Comparison of ENCODE assay signal across 28 mouse cellular contexts in genomic region chr9:45205143-45205542, GRCm38 (mm10). TPM values are rescaled to one million over a fixed set of nuclear protein-coding genes. Genes with fewer than 3 reads are reported as not detected.
DNase-seq lines count a peak whose midpoint lies in the region; ATAC-seq and TF ChIP-seq lines count a peak whose summit lies in the region.
"Had no signal": no experiment of that assay in that cellular context is flagged by ENCODE, and none has a peak within 500 bp of the region (broad histone marks: within the 10 kb centered on the region; RNA-seq: fewer than 3 reads in every experiment).

No protein-coding gene starts in this region.

- H3K27ac ChIP-seq in intestine, postnatal 0 days (ENCODE audit: low read depth, low read length): peak overlapping the region; percentile 46; the same call in 1 of the 2 replicates
- no peak overlapping the region for H3K27ac ChIP-seq in intestine, embryonic 16.5 days (ENCODE audit: low read length)
- H3K27ac ChIP-seq in kidney, adult 2 months (ENCODE audit: insufficient read depth, low read depth, low read length): peak overlapping the region; percentile 92
- H3K27ac ChIP-seq in kidney, postnatal 0 days: no peak overlapping the region
- H3K27ac ChIP-seq in limb, embryonic 10.5 days: 0 out of 2 replicates have a peak overlapping the region, but pooled peaks have one; percentile 14
- H3K27ac ChIP-seq in liver, embryonic 11.5 days (ENCODE audit: low read depth, low read length): no peak overlapping the region
- H3K27ac ChIP-seq: hindbrain, embryonic 13.5 days; limb, embryonic 15.5 days; liver, embryonic 15.5 days; lung, embryonic 15.5 days had no signal

- WGBS in intestine, postnatal 0 days: 67% methylated on average over 5 of the region's 5 CpGs
- WGBS in intestine, embryonic 16.5 days: 78% methylated on average over 5 of the region's 5 CpGs
- 51% methylated on average over 5 of the region's 5 CpGs for WGBS in kidney, adult 2 months
- WGBS in kidney, postnatal 0 days: 57% methylated on average over 5 of the region's 5 CpGs
- 86% methylated on average over 5 of the region's 5 CpGs for WGBS in limb, embryonic 10.5 days
- 79% methylated on average over 5 of the region's 5 CpGs for WGBS in liver, embryonic 11.5 days

- TF ChIP-seq POLR2A in kidney, adult 2 months (IDR thresholded peaks at IDR 0.05; ENCODE audit: low read depth, low read length): no peak

- no peak overlapping the region for H3K9ac ChIP-seq in intestine, postnatal 0 days (ENCODE audit: low read depth, low read length)
- no peak overlapping the region for H3K9ac ChIP-seq in intestine, embryonic 16.5 days (ENCODE audit: low read depth, low read length)
- H3K9ac ChIP-seq in kidney, postnatal 0 days (ENCODE audit: low read depth, low read length): no peak overlapping the region
- H3K9ac ChIP-seq in liver, embryonic 11.5 days (ENCODE audit: low read depth, low read length): no peak overlapping the region
- H3K9ac ChIP-seq: hindbrain, embryonic 13.5 days; limb, embryonic 15.5 days; liver, embryonic 15.5 days; lung, embryonic 15.5 days had no signal

- ATAC-seq in intestine, postnatal 0 days: no peak
- ATAC-seq in intestine, embryonic 16.5 days: no peak
- ATAC-seq in kidney, postnatal 0 days (replicated peaks; ENCODE audit: low FRiP score, low read depth): no peak; the same call in 1 of the 2 replicates
- no peak for ATAC-seq in liver, embryonic 11.5 days (replicated peaks; ENCODE audit: low FRiP score)
- ATAC-seq: inflammation-experienced regulatory T-cells, adult 6 months; midbrain, embryonic 16.5 days had no signal

- DNase-seq in kidney, adult 2 months: peak; percentile 91
- peak; percentile 24 for DNase-seq in kidney, postnatal 0 days (ENCODE audit: low spot score)
- no peak for DNase-seq in limb, embryonic 10.5 days (ENCODE audit: low spot score)
- no peak for DNase-seq in left cerebral cortex, adult 8-10 months (ENCODE audit: low spot score in 2 of 2)
- DNase-seq in ovary, postnatal 10 days (ENCODE audit: low spot score): no peak
- no peak for DNase-seq in liver, embryonic 11.5 days (ENCODE audit: low spot score)
- DNase-seq: cerebellum, adult 11 months; cerebellum, postnatal 14 days; gastrocnemius, postnatal 25 days; heart, postnatal 36 days; lung, postnatal 4 days; thymus, postnatal 25 days had no signal

- no peaks in the 10 kb centered on the region for H3K27me3 ChIP-seq in intestine, postnatal 0 days (replicated peaks; ENCODE audit: control insufficient read depth, insufficient read depth, low read length)
- H3K27me3 ChIP-seq in intestine, embryonic 16.5 days (replicated peaks; ENCODE audit: control insufficient read depth, insufficient read depth, low read length): no peaks in the 10 kb centered on the region
- no peaks in the 10 kb centered on the region; the same call in 1 of the 2 replicates for H3K27me3 ChIP-seq in kidney, adult 2 months (replicated peaks; ENCODE audit: control insufficient read depth, insufficient read depth, low read length)
- H3K27me3 ChIP-seq in kidney, postnatal 0 days (ENCODE audit: insufficient read depth, low read length): no peaks in the 10 kb centered on the region
- H3K27me3 ChIP-seq in limb, embryonic 10.5 days (ENCODE audit: low read depth, poor library complexity, severe bottlenecking): no peaks in the 10 kb centered on the region
- no peaks in the 10 kb centered on the region for H3K27me3 ChIP-seq in liver, embryonic 11.5 days (replicated peaks; ENCODE audit: control insufficient read depth, insufficient read depth, low read length)
- H3K27me3 ChIP-seq: hindbrain, embryonic 13.5 days; limb, embryonic 15.5 days; liver, embryonic 15.5 days; lung, embryonic 15.5 days had no signal

- no peak overlapping the region for H3K4me2 ChIP-seq in intestine, postnatal 0 days (replicated peaks; ENCODE audit: low read depth)
- no peak overlapping the region for H3K4me2 ChIP-seq in intestine, embryonic 16.5 days (ENCODE audit: low read depth, low read length)
- no peak overlapping the region for H3K4me2 ChIP-seq in kidney, postnatal 0 days (ENCODE audit: low read length)
- no peak overlapping the region for H3K4me2 ChIP-seq in liver, embryonic 11.5 days
- H3K4me2 ChIP-seq: hindbrain, embryonic 13.5 days; limb, embryonic 15.5 days; liver, embryonic 15.5 days; lung, embryonic 15.5 days had no signal

- TF ChIP-seq CTCF in intestine, postnatal 0 days (IDR thresholded peaks at IDR 0.05; ENCODE audit: low read depth): no peak
- TF ChIP-seq CTCF in kidney, adult 2 months (conservative IDR thresholded peaks at IDR 0.05; ENCODE audit: insufficient read depth, insufficient read length, low read depth, low read length): no peak
- TF ChIP-seq CTCF in kidney, postnatal 0 days (IDR thresholded peaks at IDR 0.05; ENCODE audit: low read depth): no peak

- H3K9me3 ChIP-seq in intestine, postnatal 0 days (ENCODE audit: control insufficient read depth): no peaks in the 10 kb centered on the region
- no peaks in the 10 kb centered on the region for H3K9me3 ChIP-seq in intestine, embryonic 16.5 days (ENCODE audit: control insufficient read depth, low read length)
- H3K9me3 ChIP-seq in kidney, postnatal 0 days (replicated peaks; ENCODE audit: low read length): no peaks in the 10 kb centered on the region
- H3K9me3 ChIP-seq in limb, embryonic 10.5 days (replicated peaks): no peaks in the 10 kb centered on the region
- no peaks in the 10 kb centered on the region for H3K9me3 ChIP-seq in liver, embryonic 11.5 days (ENCODE audit: control insufficient read depth, low read length)
- H3K9me3 ChIP-seq: hindbrain, embryonic 13.5 days; limb, embryonic 15.5 days; liver, embryonic 15.5 days; lung, embryonic 15.5 days had no signal

- H3K4me1 ChIP-seq in intestine, postnatal 0 days (replicated peaks; ENCODE audit: control insufficient read depth, insufficient read depth, low read length): peaks cover 5% of the 10 kb centered on the region; the same call in 1 of the 2 replicates
- peaks cover 11% of the 10 kb centered on the region; the same call in 1 of the 2 replicates for H3K4me1 ChIP-seq in intestine, embryonic 16.5 days (ENCODE audit: control insufficient read depth, insufficient read depth, low read length)
- peaks cover 22% of the 10 kb centered on the region for H3K4me1 ChIP-seq in kidney, adult 2 months (ENCODE audit: control insufficient read depth, insufficient read depth, low read length)
- H3K4me1 ChIP-seq in kidney, postnatal 0 days (replicated peaks; ENCODE audit: insufficient read depth, low read length): no peaks in the 10 kb centered on the region
- H3K4me1 ChIP-seq in limb, embryonic 10.5 days: peaks cover 10% of the 10 kb centered on the region
- H3K4me1 ChIP-seq in liver, embryonic 11.5 days (replicated peaks; ENCODE audit: control insufficient read depth, insufficient read depth, low read length): 0 out of 2 replicates have a peak, but pooled peaks cover 3% of the 10 kb centered on the region
- H3K4me1 ChIP-seq: hindbrain, embryonic 13.5 days; lung, embryonic 15.5 days had no signal

- peaks cover 6% of the 10 kb centered on the region; the same call in 1 of the 2 replicates for H3K36me3 ChIP-seq in intestine, postnatal 0 days (ENCODE audit: control insufficient read depth, insufficient read depth)
- no peaks in the 10 kb centered on the region for H3K36me3 ChIP-seq in intestine, embryonic 16.5 days (ENCODE audit: control insufficient read depth, insufficient read depth, low read length)
- H3K36me3 ChIP-seq in kidney, adult 2 months (ENCODE audit: control insufficient read depth, insufficient read depth, low read length): no peaks in the 10 kb centered on the region
- H3K36me3 ChIP-seq in kidney, postnatal 0 days (ENCODE audit: insufficient read depth, low read length): no peaks in the 10 kb centered on the region
- no peaks in the 10 kb centered on the region for H3K36me3 ChIP-seq in limb, embryonic 10.5 days
- H3K36me3 ChIP-seq in liver, embryonic 11.5 days (ENCODE audit: control insufficient read depth, insufficient read depth, low read length): no peaks in the 10 kb centered on the region
- H3K36me3 ChIP-seq: hindbrain, embryonic 13.5 days; limb, embryonic 15.5 days; liver, embryonic 15.5 days; lung, embryonic 15.5 days had no signal

- no peak overlapping the region for H3K4me3 ChIP-seq in intestine, postnatal 0 days (ENCODE audit: low read depth, low read length)
- no peak overlapping the region for H3K4me3 ChIP-seq in intestine, embryonic 16.5 days (ENCODE audit: low read length)
- H3K4me3 ChIP-seq in kidney, adult 2 months (ENCODE audit: insufficient read depth, low read depth, low read length): no peak overlapping the region
- H3K4me3 ChIP-seq in kidney, postnatal 0 days (replicated peaks; ENCODE audit: low read depth, low read length): no peak overlapping the region
- H3K4me3 ChIP-seq in limb, embryonic 10.5 days: no peak overlapping the region
- H3K4me3 ChIP-seq in liver, embryonic 11.5 days (ENCODE audit: low read depth, low read length): no peak overlapping the region
- H3K4me3 ChIP-seq: hindbrain, embryonic 13.5 days; limb, embryonic 15.5 days; liver, embryonic 15.5 days; lung, embryonic 15.5 days; myocyte had no signal

RNA-seq across cellular contexts. Expression of gene Tmprss4, which starts 1.3 kb away (rescaled TPM):
- polyA plus RNA-seq in intestine, postnatal 0 days (2015; fragmentation: Nextera tagmentation; extraction: Ambion mirVana): 70.6 and 72.0 TPM in 2 replicates
- polyA plus RNA-seq in intestine, embryonic 16.5 days (2015; fragmentation: Nextera tagmentation; extraction: Ambion mirVana): 45.2 and 46.2 TPM in 2 replicates
- polyA plus RNA-seq in kidney, adult 2 months (2012; rRNA removed): 1.2 and 1.5 TPM in 2 replicates
- 0.36 and 0.46 TPM in 2 replicates for polyA plus RNA-seq in kidney, postnatal 0 days (2015; fragmentation: Nextera tagmentation; extraction: Ambion mirVana)
- polyA plus RNA-seq in limb, embryonic 10.5 days (2016; fragmentation: Nextera tagmentation; extraction: Ambion mirVana): 0.26 and 0.43 TPM in 2 replicates
- under 1 TPM in 3 of 4 experiments, not detected in 1; 0.16 to 0.66 (median 0.30) TPM for total RNA-seq in left cerebral cortex, adult 8-10 months (2022)
- 0.17 TPM in 1 of 2 replicates, not detected in the other for polyA plus RNA-seq in liver, embryonic 11.5 days (2014; fragmentation: Nextera tagmentation; extraction: Ambion mirVana)
- total RNA-seq: gastrocnemius, postnatal 25 days; heart, adult 8-10 months; heart, postnatal 36 days; layer of hippocampus, adult 8-10 months; megakaryocyte-erythroid progenitor cell, adult 5-6 weeks had no signal
- polyA plus RNA-seq: embryonic facial prominence, embryonic 11.5 days; forebrain, embryonic 11.5 days; heart, embryonic 14.5 days; hindbrain, embryonic 13.5 days; inflammation-experienced regulatory T-cells, adult 6 months; liver, embryonic 15.5 days; midbrain, embryonic 16.5 days; myocyte; neural tube, embryonic 14.5 days had no signal

RNA-seq across cellular contexts. Expression of gene BC049352, which starts 23.3 kb away (rescaled TPM):
- 0.48 and 1.0 TPM in 2 replicates for polyA plus RNA-seq in intestine, postnatal 0 days (2015; fragmentation: Nextera tagmentation; extraction: Ambion mirVana)
- 0.15 and 0.36 TPM in 2 replicates for polyA plus RNA-seq in intestine, embryonic 16.5 days (2015; fragmentation: Nextera tagmentation; extraction: Ambion mirVana)
- 2.7 and 2.9 TPM in 2 replicates for polyA plus RNA-seq in kidney, adult 2 months (2012; rRNA removed)
- 0.08 TPM in 1 of 2 replicates, not detected in the other for polyA plus RNA-seq in kidney, postnatal 0 days (2015; fragmentation: Nextera tagmentation; extraction: Ambion mirVana)
- not detected in 2 replicates for polyA plus RNA-seq in limb, embryonic 10.5 days (2016; fragmentation: Nextera tagmentation; extraction: Ambion mirVana)
- 1 to 10 TPM; 1.6 to 1.9 (median 1.7) TPM for total RNA-seq in left cerebral cortex, adult 8-10 months (2022)
- polyA plus RNA-seq in liver, embryonic 11.5 days (2014; fragmentation: Nextera tagmentation; extraction: Ambion mirVana): 0.15 TPM in 1 of 2 replicates, not detected in the other
- total RNA-seq: heart, adult 8-10 months; heart, postnatal 36 days; megakaryocyte-erythroid progenitor cell, adult 5-6 weeks had no signal
- polyA plus RNA-seq: embryonic facial prominence, embryonic 11.5 days; forebrain, embryonic 11.5 days; heart, embryonic 14.5 days; lung, embryonic 15.5 days; myocyte; neural tube, embryonic 14.5 days had no signal

Comparison
In these comparisons a context has a peak if more than half of its experiments do, and no peak if none do; other contexts are left out.
1. H3K27ac ChIP-seq: peak in intestine, postnatal 0 days (single experiment), kidney, adult 2 months (single experiment) and limb, embryonic 10.5 days (single experiment); none in intestine, embryonic 16.5 days (single experiment), kidney, postnatal 0 days (single experiment) and liver, embryonic 11.5 days (single experiment).
2. DNase-seq: peak in kidney, adult 2 months (single experiment) and kidney, postnatal 0 days (single experiment); none in limb, embryonic 10.5 days (single experiment), left cerebral cortex, adult 8-10 months (0 of 2), ovary, postnatal 10 days (single experiment) and liver, embryonic 11.5 days (single experiment).
3. RNA of gene Tmprss4, which starts 1.3 kb away (polyA plus RNA-seq): 70.6 to 72.0 TPM in intestine, postnatal 0 days and 45.2 to 46.2 TPM in intestine, embryonic 16.5 days; 1.2 to 1.5 TPM in kidney, adult 2 months, 0.26 to 0.43 TPM in limb, embryonic 10.5 days, 0.36 to 0.46 TPM in kidney, postnatal 0 days and 0.17 TPM in liver, embryonic 11.5 days; every median in the first group is over 10 times any median in the second.